Mouse (Mus musculus) large intestine, adult 2 months (tissue): ENCODE results near the gene Cldn7. TPM values are rescaled to one million over a fixed set of nuclear protein-coding genes. Genes with fewer than 3 reads are reported as not detected.
"Not testable (repeated sequence)": the region's sequence is repeated elsewhere in the genome, so short reads cannot be mapped to it uniquely, and the experiment has no call there.

Source experiments
- DNase-seq: peaks from one replicate; pipeline ENCODE4 v3.0.0-alpha.2; 2012; ENCODE audit warnings: low read depth, low spot score
- WGBS: fragments of 180-500 bp; shearing (Covaris S2); methylation state at CpG from one replicate; pipeline ENCODE4 v1.1.7; 2018; 5-methylcytosine and 5-hydroxymethylcytosine counted together
- polyA plus RNA-seq: library from polyadenylated mRNA; depleted of rRNA; stranded (reverse); fragments of >200 nt; gene quantifications from 2 replicates; pipeline ENCODE4 v1.2.3, GENCODE M21; 2012

The Cldn7 gene
- polyA plus RNA-seq, 1 experiment = 1,643 TPM

DNA sequence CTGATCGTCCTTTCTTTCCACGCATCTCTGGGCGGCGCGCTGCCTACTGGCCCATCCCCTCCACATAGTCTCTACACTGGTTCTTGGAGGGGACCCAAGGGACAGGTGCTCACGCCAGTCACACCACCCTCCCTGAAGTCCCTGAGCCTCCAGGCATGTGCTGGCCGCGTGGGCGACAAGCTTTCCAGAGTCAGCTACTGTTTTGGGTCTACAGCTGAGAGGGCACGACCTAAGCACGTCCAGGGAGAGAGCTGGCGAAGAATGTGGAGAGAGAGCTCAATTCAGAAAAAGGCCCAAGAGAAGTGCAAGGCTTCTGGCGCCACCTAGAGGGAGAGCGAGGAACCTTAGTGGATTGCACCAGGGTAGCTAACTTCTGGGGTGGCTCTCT is 15.8 kb upstream of the Cldn7 start:
- under 1% methylated on average over 14 of the region's 14 CpGs for WGBS
- DNase-seq = peak; percentile 89

DNA sequence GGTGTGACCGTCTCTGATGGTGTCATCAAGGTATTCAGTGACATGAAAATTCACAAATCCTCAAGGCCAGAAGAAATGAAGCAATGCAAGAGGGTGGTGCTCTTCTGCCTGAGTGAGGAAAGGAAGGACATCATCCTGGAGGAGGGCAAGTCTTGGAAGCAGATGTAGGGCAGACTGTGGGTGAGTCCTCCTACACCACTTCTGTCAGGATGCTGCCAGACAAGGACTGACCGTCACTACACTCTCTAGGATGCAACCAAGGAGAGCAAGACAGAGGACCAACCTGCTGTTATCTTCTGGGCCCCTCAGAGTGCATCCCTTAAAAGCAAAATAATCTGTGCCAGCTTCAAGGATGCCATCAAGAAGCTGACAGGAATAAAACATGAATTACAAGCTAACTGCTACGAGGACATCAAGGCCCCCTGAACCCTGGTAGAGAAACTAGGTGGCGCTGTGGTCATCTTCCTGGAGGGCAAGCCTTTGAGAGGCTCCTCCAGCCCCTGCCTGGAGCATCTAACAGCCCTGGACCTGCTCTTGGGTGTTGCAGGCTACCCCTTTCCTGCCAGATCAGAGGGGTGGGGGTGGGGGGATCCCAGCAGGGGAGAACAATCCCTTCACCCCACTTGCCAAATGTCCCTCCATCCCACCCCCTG is 13.6 kb upstream of the Cldn7 start:
- WGBS = 46% methylated on average over 4 of the region's 4 CpGs
- no peak for DNase-seq

DNA sequence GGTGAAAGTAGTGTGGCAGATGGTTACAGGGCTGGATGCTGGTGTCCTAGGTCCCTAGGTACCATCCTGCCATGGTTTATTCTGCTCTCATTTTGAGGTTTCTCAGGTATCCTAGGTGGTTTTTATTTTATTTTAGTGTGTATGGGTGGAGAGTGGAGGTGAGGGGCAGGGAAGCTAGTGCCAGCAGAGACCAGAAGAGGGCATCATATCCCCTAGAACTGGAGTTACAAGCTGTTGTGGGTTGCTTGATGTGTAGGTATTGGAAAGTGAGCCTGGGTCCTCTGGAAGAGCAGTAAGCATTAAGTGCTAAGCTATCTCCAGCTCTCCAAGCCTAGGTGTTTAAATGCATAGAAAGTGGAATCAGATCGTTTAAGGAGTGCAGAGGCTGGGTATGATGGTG is 12.3 kb upstream of the Cldn7 start:
- WGBS = 45% methylated on average over 1 of the region's 1 CpGs
- DNase-seq = no peak

DNA sequence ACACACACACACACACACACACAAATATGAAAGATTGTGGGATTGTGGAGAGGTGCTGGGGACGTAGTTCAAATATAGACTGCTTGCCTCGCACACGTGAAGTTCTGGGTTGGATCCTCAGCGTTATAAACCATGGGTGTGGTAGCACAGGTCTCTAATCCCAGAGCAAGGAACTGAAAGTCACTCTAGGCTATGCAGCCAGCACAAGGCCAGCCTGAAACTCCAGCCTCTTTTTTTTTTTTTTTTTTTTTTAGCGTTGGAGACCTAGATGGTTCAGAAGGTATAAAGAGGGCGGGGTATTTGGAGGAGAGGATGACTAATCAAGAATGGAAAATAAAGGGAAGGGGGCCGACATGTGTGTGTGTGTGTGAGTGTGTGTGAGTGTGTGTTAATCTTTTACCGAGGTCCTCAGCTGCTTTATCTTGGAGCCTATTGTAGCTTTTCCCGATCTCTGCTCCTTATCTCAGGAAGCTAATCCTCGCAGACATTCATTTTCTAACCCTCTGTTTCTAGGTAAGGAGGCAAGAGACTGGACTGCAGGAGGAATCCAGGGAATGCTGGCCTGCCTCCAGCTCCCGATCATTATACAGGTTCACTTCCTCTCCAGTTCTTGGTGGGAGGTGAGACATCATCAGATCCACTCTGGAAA is 11.2 kb upstream of the Cldn7 start:
- DNase-seq = no peak
- 25% methylated on average over 11 of the region's 11 CpGs for WGBS

DNA sequence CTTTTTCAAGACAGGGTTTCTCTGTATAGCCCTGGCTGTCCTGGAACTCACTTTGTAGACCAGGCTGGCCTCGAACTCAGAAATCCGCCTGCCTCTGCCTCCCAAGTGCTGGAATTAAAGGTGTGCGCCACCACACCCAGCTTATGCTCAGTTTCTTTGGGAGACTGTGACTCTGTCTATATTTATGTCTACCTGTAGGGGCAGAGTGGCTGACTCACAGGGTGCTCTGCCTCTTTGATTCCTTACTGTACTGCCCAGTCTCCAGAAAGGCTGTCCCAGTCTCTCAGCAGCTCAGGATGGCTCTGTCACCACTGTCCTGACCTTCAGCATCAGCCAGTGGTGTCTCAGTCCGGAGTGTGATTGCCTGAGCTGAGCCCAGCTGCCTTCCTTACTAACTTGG is 9.0 kb upstream of the Cldn7 start:
- DNase-seq = not testable (repeated sequence)
- WGBS = 69% methylated on average over 4 of the region's 4 CpGs

DNA sequence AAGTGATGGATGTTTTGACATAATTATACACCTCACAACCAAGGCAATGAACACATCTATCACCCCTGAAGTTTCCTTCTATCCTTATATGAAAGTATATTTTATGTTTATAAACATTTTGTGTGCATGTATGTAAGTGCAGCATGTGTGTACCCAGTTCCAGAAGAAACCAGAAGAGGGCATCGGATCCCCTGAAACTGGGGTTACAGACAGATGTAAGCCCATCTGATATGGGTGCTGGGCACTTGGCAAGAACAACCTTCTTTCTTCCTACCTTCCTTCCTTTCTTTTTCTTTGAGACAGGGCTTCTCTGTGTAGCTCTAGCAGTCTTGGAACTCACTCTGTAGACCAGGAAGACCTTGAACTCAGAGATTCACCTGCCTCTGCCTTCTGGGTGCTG is 8.4 kb upstream of the Cldn7 start:
- DNase-seq = no peak
- 91% methylated on average over 1 of the region's 1 CpGs for WGBS

DNA sequence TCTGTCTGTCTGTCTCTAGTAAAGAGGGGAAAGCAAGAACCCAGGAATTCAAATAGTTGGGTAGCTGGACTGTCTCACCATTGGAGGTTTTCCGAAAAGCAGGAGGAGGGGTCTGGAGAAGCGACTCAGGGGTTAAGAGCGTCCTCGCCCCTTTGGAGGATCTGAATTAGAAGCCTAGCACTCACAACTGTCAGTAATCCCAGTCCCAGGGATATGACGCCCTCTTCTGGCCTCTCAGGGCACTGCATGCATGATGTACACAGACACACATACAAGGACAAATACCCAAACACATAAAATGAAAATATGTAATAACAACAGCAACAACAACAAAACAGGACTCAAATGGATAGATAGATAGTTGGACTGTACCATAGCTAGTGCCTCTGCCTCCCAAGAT is 4.0 kb upstream of the Cldn7 start:
- WGBS = 48% methylated on average over 5 of the region's 5 CpGs

DNA sequence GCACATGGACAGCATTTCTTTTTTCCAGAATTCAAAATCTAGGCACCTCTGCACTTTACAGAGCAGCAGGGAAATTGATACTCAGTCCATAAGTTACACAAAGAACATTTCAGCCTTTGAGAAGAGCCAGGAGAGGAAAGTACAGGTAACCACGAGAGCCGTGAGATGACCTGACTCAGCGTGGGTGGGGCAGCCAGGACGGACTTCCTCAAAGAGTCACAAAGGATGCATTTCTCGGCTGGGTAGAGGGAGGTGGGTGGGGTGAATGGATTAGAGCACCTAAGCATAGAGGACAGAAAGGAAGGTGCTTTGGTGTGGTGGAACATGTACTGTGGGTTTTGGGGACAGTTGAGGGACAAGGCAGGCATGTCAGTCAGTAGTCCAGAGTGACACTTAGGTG is 2.7 kb upstream of the Cldn7 start:
- DNase-seq = no peak
- 5% methylated on average over 5 of the region's 5 CpGs for WGBS

More for the DNA sequence above, 4.0 kb upstream of the Cldn7 start:
- no peak for DNase-seq

DNA sequence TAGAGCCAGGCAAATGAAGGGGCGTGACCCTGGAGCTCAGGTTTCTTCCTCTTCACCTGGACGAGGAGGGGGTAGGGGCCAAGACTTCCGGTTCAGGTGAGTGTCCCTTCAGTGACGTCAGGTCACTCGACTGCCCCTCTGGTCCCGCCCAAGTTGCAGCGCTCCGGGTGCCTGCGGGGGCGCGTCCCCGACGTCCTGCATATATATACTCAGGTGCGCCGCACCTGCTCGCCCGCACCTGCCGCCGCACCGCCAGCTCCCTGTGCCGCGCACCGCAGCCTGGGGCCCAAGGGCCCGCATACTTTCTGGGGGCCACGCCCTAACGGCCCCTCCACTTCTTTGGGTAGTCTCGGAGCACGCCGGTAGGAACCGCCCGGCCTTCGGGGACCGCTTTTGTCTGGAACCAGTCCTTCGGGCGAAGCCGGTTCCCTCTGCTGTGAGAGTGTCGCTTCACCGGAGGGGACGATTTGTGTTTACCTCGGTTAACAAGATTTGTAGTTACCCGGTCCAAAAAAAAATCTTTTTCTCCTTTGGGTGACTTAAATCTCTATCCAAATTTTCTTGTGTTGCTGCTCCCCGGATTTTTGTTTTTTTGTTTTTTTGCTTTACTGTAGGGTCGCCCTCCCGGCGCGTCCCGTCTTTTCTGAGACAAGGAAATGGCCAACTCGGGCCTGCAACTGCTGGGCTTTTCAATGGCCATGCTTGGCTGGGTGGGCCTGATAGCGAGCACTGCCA is 859 bp downstream of the Cldn7 start:
- no peak for DNase-seq

DNA sequence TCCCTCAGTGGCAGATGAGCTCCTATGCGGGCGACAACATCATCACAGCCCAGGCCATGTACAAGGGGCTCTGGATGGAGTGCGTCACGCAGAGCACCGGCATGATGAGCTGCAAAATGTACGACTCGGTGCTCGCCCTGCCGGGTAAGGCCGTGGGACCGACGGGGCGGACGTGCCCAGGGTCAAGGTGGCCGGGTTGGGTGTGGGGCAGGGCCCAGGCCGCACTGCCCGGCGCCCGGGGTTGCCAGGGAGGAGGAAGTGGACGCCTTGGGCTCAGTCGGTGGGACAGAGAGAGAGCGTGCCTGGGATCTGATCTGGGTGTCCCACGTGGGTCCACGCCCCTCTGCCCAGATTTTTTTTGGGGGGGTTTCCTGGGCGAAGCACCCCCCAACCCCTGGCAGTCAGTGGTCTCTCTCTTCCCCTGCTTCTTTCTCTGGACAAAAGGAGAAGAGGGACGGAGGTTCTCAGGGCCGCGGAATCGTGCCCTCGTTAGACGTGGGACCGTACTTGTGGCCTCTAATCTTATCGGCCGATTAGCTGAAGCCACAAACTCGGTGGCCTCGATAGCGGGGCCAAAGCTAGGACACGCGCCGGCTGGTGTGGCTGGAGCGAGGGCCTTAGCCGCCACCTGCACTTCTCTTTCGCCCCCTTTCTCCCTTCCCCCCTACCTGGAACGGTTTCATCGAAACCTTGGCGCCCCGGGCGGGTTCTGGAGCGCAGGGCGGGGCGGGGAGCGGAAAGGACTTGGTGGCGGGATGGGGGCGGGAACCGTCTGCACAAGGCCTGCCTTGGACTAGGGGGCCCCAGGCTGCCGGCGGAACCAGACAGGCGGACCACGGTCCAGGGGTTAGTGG is 1.7 kb downstream of the Cldn7 start:
- no peak for DNase-seq
- WGBS = 3% methylated on average over 58 of the region's 59 CpGs

More for the DNA sequence above, 859 bp downstream of the Cldn7 start:
- WGBS = 5% methylated on average over 49 of the region's 49 CpGs

DNA sequence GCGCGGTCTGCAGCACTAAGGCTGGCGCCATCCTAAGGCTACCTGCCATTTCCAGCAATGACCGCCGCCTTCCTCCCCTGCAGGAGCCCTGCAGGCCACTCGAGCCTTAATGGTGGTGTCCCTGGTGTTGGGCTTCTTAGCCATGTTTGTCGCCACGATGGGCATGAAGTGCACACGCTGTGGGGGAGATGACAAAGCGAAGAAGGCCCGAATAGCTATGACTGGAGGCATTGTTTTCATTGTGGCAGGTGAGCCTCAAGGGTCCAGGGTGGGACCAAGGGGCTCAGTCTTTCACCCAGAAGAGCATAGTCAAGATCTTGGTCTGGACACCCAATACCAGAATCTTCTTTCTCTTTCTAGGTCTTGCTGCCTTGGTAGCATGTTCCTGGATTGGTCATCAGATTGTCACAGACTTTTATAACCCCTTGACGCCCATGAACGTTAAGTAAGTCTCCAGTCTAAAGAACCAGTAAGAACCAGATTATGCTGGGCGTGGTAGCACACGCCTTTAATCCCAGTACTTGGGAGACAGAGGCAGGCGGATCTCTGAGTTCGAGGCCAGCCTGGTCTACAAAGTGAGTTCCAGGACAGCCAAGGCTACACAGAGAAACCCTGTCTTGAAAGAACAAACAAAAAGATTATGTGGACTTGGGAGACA is 2.4 kb downstream of the Cldn7 start:
- WGBS = 16% methylated on average over 17 of the region's 17 CpGs
- no peak for DNase-seq

DNA sequence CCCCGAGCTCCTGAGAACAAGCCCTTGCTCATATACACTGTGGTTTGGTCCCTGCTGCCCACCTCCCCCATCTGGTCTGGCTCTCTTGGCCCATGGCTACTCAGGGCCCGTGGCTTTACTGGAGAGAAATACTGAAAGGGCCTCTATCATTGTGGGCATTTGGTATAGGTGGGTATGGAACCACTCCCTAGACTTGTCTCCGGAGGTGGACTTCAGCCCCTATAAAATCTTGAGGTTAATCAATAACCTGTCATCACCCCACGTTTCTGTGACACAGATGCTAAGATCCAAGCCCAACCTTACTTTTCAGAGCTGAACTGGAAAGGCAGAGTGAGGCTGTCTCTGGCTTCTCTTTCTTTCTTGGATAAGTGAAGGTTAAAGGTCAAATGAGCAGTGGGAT is 4.2 kb downstream of the Cldn7 start:
- WGBS = 30% methylated on average over 4 of the region's 4 CpGs
- DNase-seq = no peak

DNA sequence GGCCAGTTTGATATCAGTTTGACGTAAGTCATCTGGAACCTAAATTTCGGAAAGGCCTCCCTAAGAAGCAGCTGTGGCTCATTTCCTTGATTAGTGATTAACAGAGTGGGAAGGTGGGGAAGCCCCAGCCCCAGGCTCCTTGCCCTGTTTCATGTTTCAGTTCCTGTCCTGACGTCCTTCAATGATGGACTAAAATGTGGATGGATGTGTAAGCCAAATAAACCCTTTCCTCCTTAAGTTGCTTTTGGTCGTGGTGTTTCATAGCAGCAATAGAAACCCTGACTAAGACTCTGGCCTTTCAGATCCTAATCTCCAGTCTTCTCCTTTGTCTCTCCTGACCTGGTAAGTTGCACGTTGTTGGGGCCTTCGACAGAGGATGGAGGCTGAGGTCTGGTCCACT is 5.6 kb downstream of the Cldn7 start:
- 31% methylated on average over 6 of the region's 6 CpGs for WGBS

DNA sequence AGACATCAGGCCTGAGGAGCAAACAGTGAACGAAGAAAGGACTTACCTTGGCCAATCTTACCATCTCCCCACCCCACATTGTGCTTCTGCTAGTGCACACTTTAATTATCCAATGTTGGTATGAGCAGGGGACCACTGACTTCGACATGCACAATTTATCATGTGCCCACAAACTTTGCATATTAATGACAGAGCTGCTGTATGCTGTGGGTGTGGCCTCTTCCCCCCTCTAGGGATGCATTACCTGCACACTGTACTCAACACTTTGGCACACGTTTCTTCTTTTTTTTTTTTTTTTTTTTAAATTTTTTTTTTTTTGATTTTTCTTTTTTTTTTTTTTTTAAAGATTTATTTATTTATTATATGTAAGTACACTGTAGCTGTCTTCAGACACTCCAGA is 6.2 kb downstream of the Cldn7 start:
- no peak for DNase-seq
- 23% methylated on average over 3 of the region's 3 CpGs for WGBS

More for the DNA sequence above, 5.6 kb downstream of the Cldn7 start:
- DNase-seq = no peak

DNA sequence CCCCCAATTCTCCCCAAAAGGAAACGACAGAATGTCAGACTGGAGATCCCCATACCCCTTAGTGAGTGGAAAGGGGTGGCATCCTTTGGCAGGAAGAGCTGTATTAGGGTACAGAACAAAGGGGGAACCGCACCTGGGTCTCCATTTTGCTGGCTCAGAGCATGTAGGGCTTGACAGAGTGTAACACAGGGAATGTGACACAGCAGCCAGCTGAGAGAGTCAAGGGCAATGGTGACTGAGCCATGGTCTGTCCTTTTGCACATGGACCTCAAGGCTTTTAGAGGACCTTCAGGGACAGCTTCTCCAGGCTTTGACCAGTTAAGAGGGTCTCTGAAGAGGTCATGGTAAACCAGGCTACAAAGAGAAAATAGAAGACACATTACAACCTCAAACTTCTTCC is 10.3 kb downstream of the Cldn7 start:
- no peak for DNase-seq
- WGBS = 91% methylated on average over 2 of the region's 2 CpGs

DNA sequence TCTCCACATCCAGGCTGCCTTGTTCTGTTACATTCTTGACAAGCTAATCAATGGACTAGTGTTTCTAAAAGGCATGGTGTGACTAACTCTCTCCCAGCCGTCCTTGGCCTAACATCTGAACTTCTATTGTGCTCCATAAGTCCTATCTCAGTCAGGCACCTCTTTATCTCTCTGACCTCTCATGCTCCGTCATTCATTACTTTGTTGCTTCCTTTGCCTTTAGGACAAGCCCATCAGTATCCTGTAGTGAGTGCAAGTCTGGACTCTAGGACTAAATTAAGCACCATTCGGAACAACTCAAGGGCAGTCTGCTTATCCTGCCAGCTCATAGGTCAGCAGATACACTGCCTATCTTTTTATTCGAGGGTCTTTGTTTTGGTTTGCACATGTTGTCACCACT is 11.7 kb downstream of the Cldn7 start:
- 88% methylated on average over 4 of the region's 4 CpGs for WGBS
- no peak for DNase-seq

DNA sequence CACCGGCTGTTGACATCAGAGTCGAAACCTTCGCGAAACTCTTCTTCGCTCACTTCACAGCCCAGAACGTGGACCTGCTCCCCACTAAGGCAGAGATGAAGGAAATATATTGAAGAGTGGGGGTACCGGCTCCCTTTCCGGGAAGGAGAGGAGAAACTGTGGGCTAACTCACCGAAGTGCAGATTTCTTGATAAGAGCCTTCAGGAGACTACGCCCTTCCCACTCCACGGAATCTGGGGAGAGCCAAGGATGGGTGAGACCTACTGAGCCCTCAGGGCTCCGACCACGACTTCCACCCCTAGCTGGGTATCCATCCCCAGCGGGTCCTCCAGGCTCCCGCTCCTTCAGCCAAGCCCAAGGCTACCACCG is 15.2 kb downstream of the Cldn7 start:
- no peak for DNase-seq
- WGBS = under 1% methylated on average over 16 of the region's 16 CpGs

DNA sequence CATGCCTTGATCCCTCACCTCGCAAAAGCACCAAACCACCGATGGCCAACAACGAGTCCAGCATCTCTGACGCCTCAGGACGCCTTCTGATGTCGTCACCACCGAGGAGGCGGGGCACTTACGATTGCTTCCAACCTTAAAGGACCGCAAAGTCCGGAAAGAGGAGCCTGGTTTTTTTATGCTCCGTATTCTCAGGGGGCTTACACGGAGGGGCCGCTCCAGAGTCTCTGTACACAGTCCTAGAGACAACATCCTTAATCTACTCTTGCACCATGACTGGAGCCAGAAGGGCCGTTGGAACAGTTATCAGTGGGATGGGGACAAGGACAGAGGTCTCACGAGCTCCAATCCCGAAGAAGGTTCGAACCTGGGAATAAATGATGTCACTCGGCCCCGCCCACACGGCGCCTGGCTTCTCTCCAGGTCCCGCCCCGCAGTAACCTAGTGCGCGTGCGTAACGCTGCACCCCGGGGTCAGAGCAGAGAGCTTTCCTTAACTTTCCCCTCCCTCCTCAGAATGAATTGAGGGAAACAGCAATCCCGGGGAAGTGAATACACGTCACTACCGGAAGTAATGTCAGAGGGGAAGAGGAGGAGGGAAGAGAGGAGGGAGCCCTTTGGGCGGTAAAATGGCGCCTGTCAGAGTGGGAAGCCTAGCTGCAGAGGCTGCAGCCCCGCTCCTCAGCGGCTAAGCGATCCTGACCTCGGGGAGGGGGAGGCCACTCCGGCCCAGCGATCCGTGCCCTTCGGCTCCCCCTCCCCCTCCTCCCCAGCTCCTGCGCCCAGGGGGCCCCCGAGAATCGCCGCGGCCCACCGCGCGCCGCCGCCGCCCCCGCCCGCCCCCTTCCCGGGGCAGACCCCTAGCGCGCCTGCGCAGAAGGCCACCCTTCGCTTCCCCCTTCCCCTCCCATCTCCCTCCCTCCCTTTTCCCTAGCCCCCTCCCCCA is 15.9 kb downstream of the Cldn7 start:
- peak; percentile 99 for DNase-seq
- WGBS = 2% methylated on average over 59 of the region's 60 CpGs
